Mouse (Mus musculus): ENCODE data around the gene Aqp6. TPM values are rescaled to one million over a fixed set of nuclear protein-coding genes. Genes with fewer than 3 reads are reported as not detected.

Aqp6 gene
- 0.62 and 0.76 TPM in 2 replicates for polyA plus RNA-seq (2012; rRNA removed)

GRCm38 (mm10) chr15:99600986-99601822 lies at the start of gene Aqp6:
Aqp6 (plus strand) TSS chr15:99601400.

GRCm38 (mm10) chr15:99578802-99579485 lies 22.3 kb upstream of the Aqp6 start, which contains the start of gene Aqp2:
Aqp2 (plus strand) TSS chr15:99579055.

GRCm38 (mm10) chr15:99590429-99591084 lies 10.6 kb upstream of the Aqp6 start, which contains the start of gene Aqp5:
Aqp5 (plus strand) TSS chr15:99590782.

GRCm38 (mm10) chr15:99651163-99651872 lies 50.1 kb downstream of the Aqp6 start, which contains the start of gene Racgap1:
Racgap1 (minus strand) TSS chr15:99651656.

Other genes with a start within 250 kb of the Aqp6 start
- gene Fmnl3, start 230.9 kb upstream of the Aqp6 start, polyA plus RNA-seq (2012; rRNA removed), result 32.4 and 37.7 TPM in 2 replicates
- gene Tmbim6, start 208.5 kb upstream of the Aqp6 start, polyA plus RNA-seq (2012; rRNA removed), result 132 and 154 TPM in 2 replicates
- gene Nckap5l, start 143.7 kb upstream of the Aqp6 start, polyA plus RNA-seq (2012; rRNA removed), result 18.4 and 28.9 TPM in 2 replicates
- gene Bcdin3d, start 126.7 kb upstream of the Aqp6 start, polyA plus RNA-seq (2012; rRNA removed), result 12.3 and 14.4 TPM in 2 replicates
- gene Faim2, start 73.2 kb upstream of the Aqp6 start, polyA plus RNA-seq (2012; rRNA removed), result 0.23 and 0.47 TPM in 2 replicates
- not detected in 2 replicates for gene Aqp2, start 22.3 kb upstream of the Aqp6 start, polyA plus RNA-seq (2012; rRNA removed)
- 0.32 and 0.52 TPM in 2 replicates for gene Aqp5, start 10.6 kb upstream of the Aqp6 start, polyA plus RNA-seq (2012; rRNA removed)
- gene Racgap1, start 50.3 kb downstream of the Aqp6 start, polyA plus RNA-seq (2012; rRNA removed), result 157 and 204 TPM in 2 replicates
- 21.5 and 24.9 TPM in 2 replicates for gene Asic1, start 69.0 kb downstream of the Aqp6 start, polyA plus RNA-seq (2012; rRNA removed)
- 133 and 136 TPM in 2 replicates for gene Smarcd1, start 100.7 kb downstream of the Aqp6 start, polyA plus RNA-seq (2012; rRNA removed)
- not detected in 2 replicates for gene Gm17349, start 104.1 kb downstream of the Aqp6 start, polyA plus RNA-seq (2012; rRNA removed)
- gene Gpd1, start 116.1 kb downstream of the Aqp6 start, polyA plus RNA-seq (2012; rRNA removed), result 2.7 and 5.2 TPM in 2 replicates
- 115 and 116 TPM in 2 replicates for gene Cox14, start 124.2 kb downstream of the Aqp6 start, polyA plus RNA-seq (2012; rRNA removed)
- gene Cers5, start 171.5 kb downstream of the Aqp6 start, polyA plus RNA-seq (2012; rRNA removed), result 51.7 and 60.5 TPM in 2 replicates